Mouse (Mus musculus) heart, postnatal 0 days (tissue): ENCODE measurements at regions not wholly inside any gene's neighbourhood (a gene's known extent, or its start where the extent isn't known, plus 50 kb on each side); places are given as distances from the start of the nearest gene placed in this dataset.

Experiments used
- ATAC-seq: fragments of 200-750 bp; cut with Nextera tagmentation; 2 replicates; pipeline ENCODE4 v1.8.0; 2017; ENCODE audit warnings: low read depth, moderate number of reproducible peaks, moderate library complexity; ENCODE audit not compliant: insufficient read depth
- DNase-seq: peaks from one replicate; pipeline ENCODE4 v3.0.0-alpha.2; 2016; ENCODE audit warnings: low spot score
- H3K27ac ChIP-seq: fragments of 300-500 bp; sonication (generic); 2 replicates; pipeline ENCODE4 v1.5.1; 2014; ENCODE audit warnings: low read depth, mild to moderate bottlenecking
- H3K27me3 ChIP-seq: fragments of 300-500 bp; sonication (generic); 2 replicates; pipeline ENCODE4 v1.6.1; 2014; ENCODE audit warnings: low read length, mixed read lengths; ENCODE audit not compliant: control insufficient read depth, insufficient read depth
- H3K36me3 ChIP-seq: fragments of 300-500 bp; sonication (generic); replicated peaks from 2 replicates; pipeline ENCODE4 v1.6.1; 2014; ENCODE audit warnings: low read length, mixed read lengths; ENCODE audit not compliant: control insufficient read depth, insufficient read depth
- H3K4me1 ChIP-seq: fragments of 300-500 bp; sonication (generic); 2 replicates; pipeline ENCODE4 v1.6.1; 2014; ENCODE audit warnings: antibody characterized with exemption; ENCODE audit not compliant: control insufficient read depth, insufficient read depth
- H3K4me2 ChIP-seq: fragments of 300-500 bp; sonication (generic); 2 replicates; pipeline ENCODE4 v1.6.1; 2014; ENCODE audit warnings: low read depth, mild to moderate bottlenecking, low read length, moderate library complexity
- H3K4me3 ChIP-seq: fragments of 300-500 bp; sonication (generic); 2 replicates; pipeline ENCODE4 v1.5.1; 2014; ENCODE audit warnings: low read depth, low read length
- H3K9ac ChIP-seq: fragments of 300-500 bp; sonication (generic); replicated peaks from 2 replicates; pipeline ENCODE4 v1.6.1; 2014; ENCODE audit warnings: low read depth, low read length, mixed read lengths
- H3K9me3 ChIP-seq: fragments of 300-500 bp; sonication (generic); replicated peaks from 2 replicates; pipeline ENCODE4 v1.6.1; 2016; ENCODE audit warnings: low read length; ENCODE audit not compliant: control insufficient read depth
- CTCF ChIP-seq: IDR thresholded peaks from 2 replicates; pipeline ENCODE4 v1.5.1; 2016; ENCODE audit warnings: antibody characterized with exemption, control low read depth, low read depth
- EP300 ChIP-seq: IDR thresholded peaks from 2 replicates; pipeline ENCODE4 v1.6.1; 2016; ENCODE audit warnings: antibody characterized with exemption, low read depth
- WGBS: fragments of 180-500 bp; shearing (Covaris S2); extraction: QIAGEN DNeasy Blood & Tissue Kit; methylation state at CpG from one replicate; pipeline ENCODE4 v1.1.7; 2014; 5-methylcytosine and 5-hydroxymethylcytosine counted together

DNA sequence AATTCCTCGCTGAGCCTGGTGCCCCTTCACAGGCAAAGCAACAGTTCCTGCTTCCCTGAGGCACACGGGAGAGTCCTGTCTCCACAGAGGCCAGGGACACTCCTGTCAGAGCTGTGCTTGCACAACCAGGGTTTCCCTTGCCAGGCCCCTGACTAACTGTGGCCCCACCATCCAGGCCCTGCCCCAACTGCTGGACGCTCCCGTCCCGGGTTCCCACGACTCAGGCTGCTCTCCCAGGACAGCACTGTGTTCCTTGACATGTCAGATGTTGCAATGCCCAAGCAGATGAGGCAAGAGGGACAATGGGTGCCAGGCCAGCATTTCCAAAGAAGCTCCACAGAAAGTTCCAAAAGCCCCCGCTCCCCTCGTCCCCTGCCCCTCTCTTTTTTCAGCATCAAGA is 250.4 kb downstream of the Bcl11b start:
- TF ChIP-seq CTCF, result no peak
- TF ChIP-seq EP300, result no peak
- Histone ChIP-seq H3K27ac (no peak overlapping the region), H3K9me3 (no peaks in the 10 kb centered on the region), H3K4me1 (peaks cover 2% of the 10 kb centered on the region; the same call in 1 of the 2 replicates), H3K36me3 (no peaks in the 10 kb centered on the region), H3K9ac (no peak overlapping the region), H3K27me3 (no peaks in the 10 kb centered on the region), H3K4me2 (no peak overlapping the region), H3K4me3 (no peak overlapping the region)
- DNase-seq, result no peak
- no peak for ATAC-seq
- 50% methylated on average over 8 of the region's 8 CpGs for WGBS

DNA sequence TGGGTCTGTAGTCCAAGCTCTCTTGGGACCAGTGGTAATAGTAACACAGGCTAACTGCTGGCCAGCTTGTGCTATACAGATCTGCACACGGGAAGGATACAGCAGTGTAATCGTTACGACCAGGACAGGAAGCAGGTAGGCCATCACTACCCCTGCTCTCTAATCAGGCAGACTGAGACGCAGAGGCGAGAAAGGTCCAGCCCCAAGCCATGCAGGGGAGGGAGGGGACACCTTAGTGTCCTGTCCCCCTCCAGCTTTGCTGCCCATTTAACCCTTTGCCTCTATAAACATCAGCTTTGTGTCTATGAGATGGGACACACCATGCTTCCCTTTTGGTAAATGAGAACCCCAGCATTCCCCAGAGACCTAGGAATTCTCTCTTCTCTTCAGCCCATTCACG is 249.9 kb downstream of the Bcl11b start:
- H3K27ac ChIP-seq, result no peak overlapping the region
- no peak for TF ChIP-seq EP300
- TF ChIP-seq CTCF, result no peak
- H3K4me2 ChIP-seq, result no peak overlapping the region
- H3K27me3 ChIP-seq, result no peaks in the 10 kb centered on the region
- no peak for ATAC-seq
- H3K4me1 ChIP-seq, result no peaks in the 10 kb centered on the region; the same call in 1 of the 2 replicates
- H3K36me3 ChIP-seq, result no peaks in the 10 kb centered on the region
- 59% methylated on average over 6 of the region's 6 CpGs for WGBS
- no peak overlapping the region for H3K4me3 ChIP-seq
- no peaks in the 10 kb centered on the region for H3K9me3 ChIP-seq
- no peak overlapping the region for H3K9ac ChIP-seq
- no peak for DNase-seq

DNA sequence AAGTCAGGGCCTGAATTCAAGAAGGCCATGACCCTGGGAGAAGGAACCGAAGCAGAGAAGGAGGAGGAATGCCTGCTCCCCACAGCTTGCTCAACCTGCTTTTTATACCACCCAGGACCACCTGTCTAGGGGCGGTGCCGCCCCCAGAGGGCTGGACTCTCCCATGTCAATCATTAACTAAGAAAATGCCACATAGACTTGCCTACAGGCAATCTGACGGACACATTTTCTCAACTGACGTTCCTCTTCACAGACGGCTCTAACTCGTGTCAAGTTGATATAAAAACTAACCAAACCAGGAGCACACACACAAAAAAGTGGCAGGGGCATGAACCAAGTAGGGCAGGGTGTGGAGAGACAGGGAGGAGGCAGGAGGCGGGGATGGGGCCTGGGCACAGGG is 248.5 kb downstream of the Bcl11b start:
- no peak overlapping the region for H3K9ac ChIP-seq
- ATAC-seq (no peak), DNase-seq (no peak)
- H3K9me3 ChIP-seq, result no peaks in the 10 kb centered on the region
- WGBS, result 85% methylated on average over 8 of the region's 8 CpGs
- no peaks in the 10 kb centered on the region for H3K4me1 ChIP-seq
- no peaks in the 10 kb centered on the region for H3K27me3 ChIP-seq
- TF ChIP-seq CTCF (no peak), EP300 (no peak)
- no peak overlapping the region for H3K4me2 ChIP-seq
- no peak overlapping the region for H3K27ac ChIP-seq
- H3K4me3 ChIP-seq, result no peak overlapping the region
- H3K36me3 ChIP-seq, result no peaks in the 10 kb centered on the region

DNA sequence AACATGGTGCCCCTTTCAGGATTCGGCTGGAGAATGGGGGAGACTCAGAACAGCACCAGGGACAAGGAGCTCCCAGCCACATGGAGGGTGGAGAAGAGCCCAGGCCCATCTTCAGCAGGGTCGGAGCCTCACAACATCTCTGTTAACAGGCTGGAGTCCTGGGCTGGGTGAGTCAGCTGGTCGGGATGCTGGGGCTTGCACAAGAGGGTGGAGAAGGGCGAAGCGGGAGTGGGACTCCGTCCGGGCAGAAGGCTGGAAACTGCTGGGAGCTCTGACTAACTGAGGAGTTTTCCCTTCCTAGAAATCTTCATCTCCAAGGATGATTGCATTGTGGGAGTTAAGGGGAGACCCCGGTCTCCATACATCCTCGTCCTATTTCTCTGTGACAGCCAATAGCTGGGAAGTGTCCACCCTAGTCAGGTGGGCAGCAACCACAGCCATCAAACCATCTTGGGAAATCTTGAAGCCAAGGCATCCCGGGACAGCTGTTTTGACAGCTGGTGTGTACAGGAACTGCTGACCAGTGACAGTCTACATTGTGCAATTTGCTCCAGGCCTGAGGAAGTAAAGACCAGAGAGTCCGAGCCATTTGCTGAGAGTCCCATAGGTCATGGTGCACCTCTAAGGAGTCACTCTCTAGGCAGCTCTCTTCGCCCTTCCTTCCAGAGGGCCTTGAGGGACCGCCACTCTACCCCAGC is 247.4 kb downstream of the Bcl11b start:
- Histone ChIP-seq H3K36me3 (no peaks in the 10 kb centered on the region), H3K4me2 (no peak overlapping the region), H3K4me1 (no peaks in the 10 kb centered on the region), H3K27me3 (no peaks in the 10 kb centered on the region), H3K4me3 (no peak overlapping the region), H3K9me3 (no peaks in the 10 kb centered on the region), H3K9ac (no peak overlapping the region), H3K27ac (no peak overlapping the region)
- ATAC-seq, result no peak
- TF ChIP-seq EP300, result no peak
- DNase-seq, result no peak
- 86% methylated on average over 13 of the region's 13 CpGs for WGBS

DNA sequence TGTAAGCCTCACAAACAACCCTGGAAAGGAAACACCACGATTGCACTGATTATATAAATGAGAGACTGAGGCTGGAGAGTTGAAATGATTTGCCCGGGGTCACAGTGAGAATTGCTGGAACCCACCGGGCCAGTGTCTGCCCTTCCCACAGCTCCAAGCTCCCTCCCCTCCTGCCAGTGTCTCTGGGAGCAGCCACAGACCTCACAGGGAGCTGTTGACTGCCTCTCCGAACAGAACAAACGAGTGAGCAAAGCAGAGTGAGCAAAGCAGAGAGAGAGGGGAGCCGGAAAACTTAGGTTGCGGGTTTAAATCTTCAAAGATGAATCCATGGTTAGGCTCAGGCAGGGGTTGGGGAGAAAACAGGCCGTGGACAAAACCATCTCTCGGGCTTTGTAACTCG is 246.2 kb downstream of the Bcl11b start:
- no peaks in the 10 kb centered on the region for H3K36me3 ChIP-seq
- TF ChIP-seq CTCF (no peak), EP300 (no peak)
- DNase-seq (no peak), ATAC-seq (no peak)
- H3K4me2 ChIP-seq, result no peak overlapping the region
- H3K9ac ChIP-seq, result no peak overlapping the region
- H3K9me3 ChIP-seq, result no peaks in the 10 kb centered on the region
- H3K27ac ChIP-seq, result no peak overlapping the region
- H3K4me3 ChIP-seq, result no peak overlapping the region
- 45% methylated on average over 10 of the region's 10 CpGs for WGBS
- no peaks in the 10 kb centered on the region for H3K4me1 ChIP-seq
- no peaks in the 10 kb centered on the region for H3K27me3 ChIP-seq
